Mouse (Mus musculus): ENCODE data around the gene Gns. TPM values are rescaled to one million over a fixed set of nuclear protein-coding genes. Genes with fewer than 3 reads are reported as not detected.

Gns gene
- total and polyA plus RNA-seq, 2 experiments from 2014 or later: 39.5 to 87.5 TPM

DNA sequence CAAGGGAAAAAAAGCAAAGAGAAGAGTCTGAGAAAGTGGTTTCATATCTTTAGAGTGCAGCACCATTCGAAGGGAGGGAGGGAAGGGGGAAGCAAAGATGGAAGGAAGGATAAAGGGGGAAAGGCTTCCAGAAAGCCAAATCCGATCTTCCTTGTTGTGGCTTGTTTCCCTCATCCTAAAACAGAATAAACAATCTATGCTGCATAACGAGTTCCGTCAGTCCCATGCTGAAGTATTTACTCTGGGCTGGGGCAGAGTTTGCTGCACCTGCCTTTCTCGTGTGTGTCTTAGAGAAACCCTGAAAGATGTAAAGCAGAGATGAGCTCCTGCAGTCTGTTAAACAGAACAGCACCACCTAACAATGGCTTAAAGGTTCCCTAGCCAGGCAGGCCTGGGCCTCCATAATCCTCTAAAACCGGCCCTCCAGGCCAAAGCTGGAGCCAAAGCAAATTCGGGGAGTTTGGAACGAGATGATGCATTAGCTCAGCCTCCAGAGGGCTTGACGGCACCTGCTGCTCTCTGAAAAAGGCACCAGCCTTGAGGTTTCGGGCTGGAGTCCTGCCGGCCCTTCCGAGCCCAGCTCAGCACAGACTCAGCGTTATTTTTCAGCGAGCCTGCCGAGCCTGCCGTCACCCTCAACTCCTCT lies 67.9 kb downstream of the Gns start:
- peak overlapping the region; percentile 21; the same call in 1 of the 2 replicates for H3K9ac ChIP-seq (replicated peaks; ENCODE audit: low read length)
- no peaks in the 10 kb centered on the region for H3K36me3 ChIP-seq (ENCODE audit: insufficient read depth, low read length)
- H3K9me3 ChIP-seq (ENCODE audit: low read length): no peaks in the 10 kb centered on the region
- peaks cover 34% of the 10 kb centered on the region for H3K4me1 ChIP-seq (ENCODE audit: insufficient read depth, low read length)
- H3K4me3 ChIP-seq (ENCODE audit: low read length): no peak overlapping the region
- DNase-seq (ENCODE audit: low spot score): peak; percentile 73
- TF ChIP-seq CTCF (IDR thresholded peaks at IDR 0.05; ENCODE audit: low read depth): no peak
- peak; percentile 50 for ATAC-seq
- H3K27ac ChIP-seq: peak overlapping the region; percentile 79
- H3K4me2 ChIP-seq (ENCODE audit: low read depth, low read length): peak overlapping the region; percentile 13; the same call in 1 of the 2 replicates
- no peaks in the 10 kb centered on the region for H3K27me3 ChIP-seq (ENCODE audit: insufficient read depth, low read length)
- 21% methylated on average over 16 of the region's 16 CpGs for WGBS

DNA sequence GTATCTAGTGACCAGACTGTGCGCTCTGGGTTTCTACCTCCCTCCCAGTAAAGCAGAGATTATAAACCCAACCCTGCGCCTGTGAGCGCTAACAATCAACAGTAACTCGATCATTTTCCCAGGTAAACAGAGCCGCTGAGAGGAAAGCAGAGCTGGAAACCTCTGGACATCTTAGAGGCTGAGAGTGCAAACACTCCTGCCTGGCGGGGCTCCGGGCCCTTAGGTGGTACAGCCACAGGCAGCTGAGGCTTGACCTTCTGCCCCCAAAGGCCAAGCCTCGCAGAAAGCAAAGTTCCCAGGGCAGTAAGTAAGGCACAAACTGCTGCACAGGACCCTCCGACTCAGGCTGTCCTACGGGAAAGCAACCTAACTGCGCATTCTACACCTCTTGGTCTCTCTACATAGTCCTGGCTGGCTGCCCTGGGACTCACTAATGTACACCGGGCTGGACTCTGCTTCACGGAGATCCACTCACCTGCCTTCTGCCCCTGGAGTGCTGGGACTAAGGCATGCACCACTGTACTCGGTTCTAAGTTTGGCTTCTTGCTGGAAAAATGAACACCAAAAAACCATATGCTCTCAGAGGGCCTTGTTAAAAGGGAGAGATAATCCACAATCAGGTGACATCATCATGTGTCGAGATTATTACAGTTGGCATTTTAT lies 69.7 kb downstream of the Gns start:
- H3K27ac ChIP-seq: no peak overlapping the region
- ATAC-seq: no peak
- WGBS: 85% methylated on average over 15 of the region's 15 CpGs

DNA sequence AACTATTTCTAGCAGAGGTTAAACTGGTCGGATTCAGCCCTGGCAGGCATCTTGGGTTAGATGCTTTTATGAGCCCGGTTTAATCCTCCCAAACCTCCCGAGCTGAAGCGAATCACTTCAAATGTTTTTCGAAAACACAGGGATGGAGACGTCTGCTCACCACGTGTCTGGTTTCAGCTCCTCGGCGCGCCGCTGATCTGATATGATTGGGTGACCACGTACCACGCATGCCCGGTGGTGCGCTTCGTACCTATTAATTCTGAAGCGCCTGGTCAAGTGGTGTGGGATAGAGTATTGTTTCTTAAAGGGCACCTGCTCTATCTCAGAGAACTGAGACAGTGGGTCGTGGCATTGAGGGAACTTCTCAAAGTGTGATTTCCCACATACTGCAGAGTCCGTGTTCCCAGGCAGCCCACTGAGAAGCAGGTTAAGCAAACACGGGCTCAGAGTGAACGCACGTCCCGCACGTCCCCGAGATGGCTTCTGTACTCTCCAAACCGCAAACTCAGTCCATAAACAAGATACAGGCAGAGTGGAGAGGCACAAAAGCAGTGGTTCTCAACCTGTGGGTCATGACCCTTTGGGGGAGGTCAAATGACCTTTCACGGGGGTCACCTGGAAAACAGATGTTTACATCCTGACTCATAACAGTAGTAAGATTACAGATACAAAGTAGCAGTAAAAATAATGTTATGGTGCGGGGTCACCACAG lies 70.8 kb downstream of the Gns start:
- 77% methylated on average over 28 of the region's 28 CpGs for WGBS
- H3K4me3 ChIP-seq (ENCODE audit: low read length): no peak overlapping the region
- DNase-seq (ENCODE audit: low spot score) (no peak), ATAC-seq (no peak)
- H3K9ac ChIP-seq (replicated peaks; ENCODE audit: low read length): no peak overlapping the region
- no peak overlapping the region for H3K27ac ChIP-seq
- no peaks in the 10 kb centered on the region for H3K36me3 ChIP-seq (ENCODE audit: insufficient read depth, low read length)
- peaks cover 16% of the 10 kb centered on the region for H3K4me1 ChIP-seq (ENCODE audit: insufficient read depth, low read length)
- no peaks in the 10 kb centered on the region for H3K27me3 ChIP-seq (ENCODE audit: insufficient read depth, low read length)
- no peaks in the 10 kb centered on the region for H3K9me3 ChIP-seq (ENCODE audit: low read length)
- TF ChIP-seq CTCF (IDR thresholded peaks at IDR 0.05; ENCODE audit: low read depth): no peak
- H3K4me2 ChIP-seq (ENCODE audit: low read depth, low read length): 0 out of 2 replicates have a peak overlapping the region, but pooled peaks have one; percentile 10

More for the DNA sequence above, 69.7 kb downstream of the Gns start:
- Histone ChIP-seq H3K27me3 (ENCODE audit: insufficient read depth, low read length) (no peaks in the 10 kb centered on the region), H3K4me1 (ENCODE audit: insufficient read depth, low read length) (peaks cover 26% of the 10 kb centered on the region), H3K9me3 (ENCODE audit: low read length) (no peaks in the 10 kb centered on the region), H3K9ac (replicated peaks; ENCODE audit: low read length) (no peak overlapping the region), H3K4me2 (ENCODE audit: low read depth, low read length) (no peak overlapping the region), H3K4me3 (ENCODE audit: low read length) (no peak overlapping the region), H3K36me3 (ENCODE audit: insufficient read depth, low read length) (no peaks in the 10 kb centered on the region)
- DNase-seq (ENCODE audit: low spot score): no peak
- TF ChIP-seq CTCF (IDR thresholded peaks at IDR 0.05; ENCODE audit: low read depth): no peak

DNA sequence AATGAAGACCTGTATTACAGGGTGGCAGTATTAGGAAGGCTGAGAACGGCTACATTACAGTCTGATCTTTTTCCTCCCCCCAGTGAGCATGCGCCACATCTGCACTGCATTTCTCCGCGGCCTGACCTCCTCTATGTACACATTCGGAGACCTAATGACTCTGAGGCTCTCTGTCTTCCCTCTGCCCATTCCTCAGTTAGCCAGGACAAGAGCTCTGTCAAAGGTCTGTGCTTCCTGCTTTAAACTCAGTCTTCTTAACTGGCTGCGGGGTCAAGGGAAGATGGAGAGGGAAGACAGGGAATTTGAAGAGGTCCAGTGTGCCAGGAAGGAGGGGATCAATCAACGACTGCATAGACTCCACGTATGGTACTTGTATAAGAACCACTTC lies 71.4 kb downstream of the Gns start:
- no peak for TF ChIP-seq CTCF (IDR thresholded peaks at IDR 0.05; ENCODE audit: low read depth)
- Histone ChIP-seq H3K27me3 (ENCODE audit: insufficient read depth, low read length) (no peaks in the 10 kb centered on the region), H3K4me2 (ENCODE audit: low read depth, low read length) (no peak overlapping the region), H3K9ac (replicated peaks; ENCODE audit: low read length) (no peak overlapping the region), H3K36me3 (ENCODE audit: insufficient read depth, low read length) (no peaks in the 10 kb centered on the region), H3K27ac (no peak overlapping the region), H3K4me3 (ENCODE audit: low read length) (no peak overlapping the region), H3K4me1 (ENCODE audit: insufficient read depth, low read length) (peaks cover 16% of the 10 kb centered on the region), H3K9me3 (ENCODE audit: low read length) (no peaks in the 10 kb centered on the region)
- WGBS: 69% methylated on average over 8 of the region's 8 CpGs
- ATAC-seq: no peak
- no peak for DNase-seq (ENCODE audit: low spot score)

DNA sequence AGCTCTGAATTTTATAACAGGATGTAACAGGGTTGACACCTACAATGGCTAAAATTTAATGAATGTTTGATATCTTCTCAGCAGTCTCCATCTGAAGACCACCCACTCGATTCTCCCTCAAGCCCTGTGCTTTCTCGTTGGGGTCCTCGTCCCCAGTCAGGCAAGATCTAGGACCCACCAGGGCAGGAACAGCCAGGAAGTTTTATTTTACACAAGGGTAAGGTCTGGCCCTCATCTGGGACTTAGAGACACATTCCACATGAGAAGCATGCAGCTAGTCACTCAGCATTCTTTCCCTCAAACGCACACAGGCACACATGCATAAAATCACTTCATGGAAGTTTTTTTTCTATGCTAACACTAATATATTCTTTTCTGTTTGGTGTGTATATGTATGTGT lies 71.8 kb downstream of the Gns start:
- no peak overlapping the region for H3K9ac ChIP-seq (replicated peaks; ENCODE audit: low read length)
- DNase-seq (ENCODE audit: low spot score) (no peak), ATAC-seq (no peak)
- H3K4me2 ChIP-seq (ENCODE audit: low read depth, low read length): no peak overlapping the region
- H3K27ac ChIP-seq: no peak overlapping the region
- TF ChIP-seq CTCF (IDR thresholded peaks at IDR 0.05; ENCODE audit: low read depth): no peak
- H3K27me3 ChIP-seq (ENCODE audit: insufficient read depth, low read length): no peaks in the 10 kb centered on the region
- 62% methylated on average over 4 of the region's 4 CpGs for WGBS
- peaks cover 16% of the 10 kb centered on the region for H3K4me1 ChIP-seq (ENCODE audit: insufficient read depth, low read length)
- H3K9me3 ChIP-seq (ENCODE audit: low read length): no peaks in the 10 kb centered on the region
- no peak overlapping the region for H3K4me3 ChIP-seq (ENCODE audit: low read length)
- no peaks in the 10 kb centered on the region for H3K36me3 ChIP-seq (ENCODE audit: insufficient read depth, low read length)

DNA sequence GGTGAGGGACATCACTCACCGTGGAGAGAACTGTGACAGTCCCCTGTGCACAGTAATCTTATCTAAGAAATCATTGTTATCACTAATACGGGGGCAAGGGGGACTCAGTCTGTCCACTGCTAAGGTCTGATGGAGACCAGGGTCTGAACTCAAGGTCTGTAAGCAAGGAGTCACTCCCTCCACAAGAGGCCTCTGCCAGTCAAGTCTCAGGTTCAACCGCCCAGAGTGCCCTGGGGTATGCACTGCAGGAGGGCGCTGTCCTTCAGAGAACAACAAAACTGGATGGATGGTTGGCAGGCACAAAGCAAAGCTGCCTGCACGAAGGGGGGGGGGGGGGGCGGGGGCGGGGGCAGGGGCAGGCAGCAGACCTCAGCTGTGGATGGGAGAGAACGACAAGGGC lies 73.2 kb downstream of the Gns start:
- no peak for TF ChIP-seq CTCF (IDR thresholded peaks at IDR 0.05; ENCODE audit: low read depth)

More for the DNA sequence above, 73.2 kb downstream of the Gns start:
- no peaks in the 10 kb centered on the region for H3K27me3 ChIP-seq (ENCODE audit: insufficient read depth, low read length)
- H3K4me1 ChIP-seq (ENCODE audit: insufficient read depth, low read length): peaks cover 5% of the 10 kb centered on the region
- 58% methylated on average over 5 of the region's 8 CpGs for WGBS
- no peak overlapping the region for H3K4me2 ChIP-seq (ENCODE audit: low read depth, low read length)
- H3K9ac ChIP-seq (replicated peaks; ENCODE audit: low read length): no peak overlapping the region
- ATAC-seq (no peak), DNase-seq (ENCODE audit: low spot score) (no peak)
- no peaks in the 10 kb centered on the region for H3K36me3 ChIP-seq (ENCODE audit: insufficient read depth, low read length)
- no peaks in the 10 kb centered on the region for H3K9me3 ChIP-seq (ENCODE audit: low read length)
- no peak overlapping the region for H3K27ac ChIP-seq
- no peak overlapping the region for H3K4me3 ChIP-seq (ENCODE audit: low read length)

Measured in hindbrain, postnatal 0 days (tissue).